Mouse (Mus musculus): ENCODE results near the gene 4930453N24Rik. TPM values are rescaled to one million over a fixed set of nuclear protein-coding genes. Genes with fewer than 3 reads are reported as not detected.

The 4930453N24Rik gene
- polyA plus RNA-seq, 1 experiment from 2014 or later: 28.4 TPM

- ATAC-seq (ENCODE audit: low FRiP score): no peak
- H3K36me3 ChIP-seq (replicated peaks): no peaks in the 10 kb centered on the region
- H3K4me3 ChIP-seq (replicated peaks): no peak overlapping the region
- H3K27me3 ChIP-seq: no peaks in the 10 kb centered on the region
- H3K27ac ChIP-seq: no peak overlapping the region
- H3K9ac ChIP-seq: no peak overlapping the region
- H3K9me3 ChIP-seq: no peaks in the 10 kb centered on the region
- WGBS: 88% methylated on average over 10 of the region's 10 CpGs
- H3K4me2 ChIP-seq: no peak overlapping the region
- H3K4me1 ChIP-seq: no peaks in the 10 kb centered on the region
Observed at GRCm38 (mm10) chr16:64717814-64718213, 53.1 kb downstream of the 4930453N24Rik start.

DNA sequence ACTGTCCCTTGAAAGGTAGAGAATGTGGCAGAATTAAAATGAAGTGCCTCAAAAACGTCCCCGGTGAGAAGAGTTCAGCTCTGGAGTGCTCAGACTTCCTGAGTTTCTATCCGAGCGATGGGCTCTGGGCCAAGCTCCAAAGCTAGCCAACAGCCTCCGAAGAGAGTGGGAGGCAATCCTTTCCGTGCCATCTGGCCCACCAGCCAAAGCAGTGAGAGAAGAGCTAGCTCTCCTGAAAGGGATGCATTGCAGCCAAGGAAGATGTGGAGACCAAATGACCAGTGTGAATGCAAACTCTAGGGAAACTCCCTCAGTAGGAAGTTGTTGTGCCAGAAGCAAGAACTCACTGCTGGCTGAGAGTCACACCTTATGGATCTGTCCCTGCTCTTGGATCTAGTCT lies 59.1 kb downstream of the 4930453N24Rik start:
- H3K9me3 ChIP-seq: no peaks in the 10 kb centered on the region
- H3K27me3 ChIP-seq: no peaks in the 10 kb centered on the region
- WGBS: 87% methylated on average over 6 of the region's 6 CpGs
- no peak for ATAC-seq (ENCODE audit: low FRiP score)
- H3K27ac ChIP-seq: no peak overlapping the region
- H3K9ac ChIP-seq: no peak overlapping the region
- H3K4me3 ChIP-seq (replicated peaks): no peak overlapping the region
- H3K4me1 ChIP-seq: no peaks in the 10 kb centered on the region
- no peak overlapping the region for H3K4me2 ChIP-seq
- H3K36me3 ChIP-seq (replicated peaks): no peaks in the 10 kb centered on the region

Other genes with a start within 250 kb of the 4930453N24Rik start
- not detected in 2 replicates for gene Csnka2ip, start 168.8 kb downstream of the 4930453N24Rik start, polyA plus RNA-seq (2016; fragmentation: Nextera tagmentation; extraction: Ambion mirVana)
- 9.6 and 10.4 TPM in 2 replicates for gene Zfp654, start 80.5 kb upstream of the 4930453N24Rik start, polyA plus RNA-seq (2016; fragmentation: Nextera tagmentation; extraction: Ambion mirVana)
- gene Cggbp1, start 80.8 kb upstream of the 4930453N24Rik start, polyA plus RNA-seq (2016; fragmentation: Nextera tagmentation; extraction: Ambion mirVana): 118 and 131 TPM in 2 replicates

All from forebrain, embryonic 12.5 days (tissue).